Mouse (Mus musculus): Measurements from ENCODE around the gene Rbck1. TPM values are rescaled to one million over a fixed set of nuclear protein-coding genes. Genes with fewer than 3 reads are reported as not detected.
A peak's percentile ranks its signal among the peaks of the same experiment; 100 is the strongest.

Rbck1 gene
- polyA plus RNA-seq, 1 experiment from 2014 or later = 44.9 TPM

- no peak overlapping the region for H3K27ac ChIP-seq (ENCODE audit: low read depth, low read length)
- H3K36me3 ChIP-seq (ENCODE audit: control insufficient read depth, insufficient read depth) = peaks cover 42% of the 10 kb centered on the region
- no peak overlapping the region for H3K4me3 ChIP-seq (ENCODE audit: low read depth, low read length)
- H3K9me3 ChIP-seq (ENCODE audit: control insufficient read depth) = no peaks in the 10 kb centered on the region
- no peak for TF ChIP-seq CTCF (IDR thresholded peaks at IDR 0.05; ENCODE audit: low read depth)
- no peaks in the 10 kb centered on the region for H3K27me3 ChIP-seq (replicated peaks; ENCODE audit: control insufficient read depth, insufficient read depth, low read length)
- WGBS = 72% methylated on average over 3 of the region's 3 CpGs
- no peak for ATAC-seq
- H3K9ac ChIP-seq (ENCODE audit: low read depth, low read length) = no peak overlapping the region
- H3K4me2 ChIP-seq (replicated peaks; ENCODE audit: low read depth) = no peak overlapping the region
- H3K4me1 ChIP-seq (replicated peaks; ENCODE audit: control insufficient read depth, insufficient read depth, low read length) = no peaks in the 10 kb centered on the region
Observed at GRCm38 (mm10) chr2:152281407-152281806, 51.0 kb downstream of the Rbck1 start.

GRCm38 (mm10) chr2:152273639-152274038 lies 58.8 kb downstream of the Rbck1 start:
- ATAC-seq = no peak

More at GRCm38 (mm10) chr2:152273639-152274038, 58.8 kb downstream of the Rbck1 start:
- no peak overlapping the region for H3K9ac ChIP-seq (ENCODE audit: low read depth, low read length)
- no peaks in the 10 kb centered on the region for H3K4me1 ChIP-seq (replicated peaks; ENCODE audit: control insufficient read depth, insufficient read depth, low read length)
- peak; percentile 53 for TF ChIP-seq CTCF (IDR thresholded peaks at IDR 0.05; ENCODE audit: low read depth)
- 85% methylated on average over 2 of the region's 2 CpGs for WGBS
- H3K4me3 ChIP-seq (ENCODE audit: low read depth, low read length) = no peak overlapping the region
- H3K27me3 ChIP-seq (replicated peaks; ENCODE audit: control insufficient read depth, insufficient read depth, low read length) = no peaks in the 10 kb centered on the region
- H3K36me3 ChIP-seq (ENCODE audit: control insufficient read depth, insufficient read depth) = peaks cover 59% of the 10 kb centered on the region
- no peaks in the 10 kb centered on the region for H3K9me3 ChIP-seq (ENCODE audit: control insufficient read depth)
- H3K27ac ChIP-seq (ENCODE audit: low read depth, low read length) = no peak overlapping the region
- H3K4me2 ChIP-seq (replicated peaks; ENCODE audit: low read depth) = no peak overlapping the region

Other genes starting within 250 kb of the Rbck1 start
- gene Srxn1, start 227.1 kb downstream of the Rbck1 start, polyA plus RNA-seq (2015; fragmentation: Nextera tagmentation; extraction: Ambion mirVana) = 102 and 104 TPM in 2 replicates
- 3.2 and 4.5 TPM in 2 replicates for gene Tcf15, start 189.1 kb downstream of the Rbck1 start, polyA plus RNA-seq (2015; fragmentation: Nextera tagmentation; extraction: Ambion mirVana)
- 74.7 and 83.2 TPM in 2 replicates for gene Csnk2a1, start 105.8 kb downstream of the Rbck1 start, polyA plus RNA-seq (2015; fragmentation: Nextera tagmentation; extraction: Ambion mirVana)
- 35.2 and 40.3 TPM in 2 replicates for gene Tbc1d20, start 38.8 kb downstream of the Rbck1 start, polyA plus RNA-seq (2015; fragmentation: Nextera tagmentation; extraction: Ambion mirVana)
- gene Trib3, start 11.4 kb upstream of the Rbck1 start, polyA plus RNA-seq (2015; fragmentation: Nextera tagmentation; extraction: Ambion mirVana) = 2.5 and 2.9 TPM in 2 replicates
- 4.1 and 4.7 TPM in 2 replicates for gene Nrsn2, start 44.0 kb upstream of the Rbck1 start, polyA plus RNA-seq (2015; fragmentation: Nextera tagmentation; extraction: Ambion mirVana)
- 2.8 and 3.1 TPM in 2 replicates for gene Sox12, start 65.4 kb upstream of the Rbck1 start, polyA plus RNA-seq (2015; fragmentation: Nextera tagmentation; extraction: Ambion mirVana)
- 15.7 and 18.1 TPM in 2 replicates for gene Zcchc3, start 82.4 kb upstream of the Rbck1 start, polyA plus RNA-seq (2015; fragmentation: Nextera tagmentation; extraction: Ambion mirVana)
- gene 6820408C15Rik, start 82.9 kb upstream of the Rbck1 start, polyA plus RNA-seq (2015; fragmentation: Nextera tagmentation; extraction: Ambion mirVana) = 0.34 and 0.37 TPM in 2 replicates
- not detected in 2 replicates for gene Defb23, start 132.0 kb upstream of the Rbck1 start, polyA plus RNA-seq (2015; fragmentation: Nextera tagmentation; extraction: Ambion mirVana)
- not detected in 2 replicates for gene Defb20, start 144.4 kb upstream of the Rbck1 start, polyA plus RNA-seq (2015; fragmentation: Nextera tagmentation; extraction: Ambion mirVana)
- not detected in 2 replicates for gene Defb22, start 157.5 kb upstream of the Rbck1 start, polyA plus RNA-seq (2015; fragmentation: Nextera tagmentation; extraction: Ambion mirVana)
- gene Defb26, start 179.0 kb upstream of the Rbck1 start, polyA plus RNA-seq (2015; fragmentation: Nextera tagmentation; extraction: Ambion mirVana) = not detected in 2 replicates
- gene Defb28, start 185.6 kb upstream of the Rbck1 start, polyA plus RNA-seq (2015; fragmentation: Nextera tagmentation; extraction: Ambion mirVana) = not detected in 2 replicates
- not detected in 2 replicates for gene Defb29, start 207.4 kb upstream of the Rbck1 start, polyA plus RNA-seq (2015; fragmentation: Nextera tagmentation; extraction: Ambion mirVana)
- not detected in 2 replicates for gene Gm17416, start 236.7 kb upstream of the Rbck1 start, polyA plus RNA-seq (2015; fragmentation: Nextera tagmentation; extraction: Ambion mirVana)
- gene Defb21, start 240.1 kb upstream of the Rbck1 start, polyA plus RNA-seq (2015; fragmentation: Nextera tagmentation; extraction: Ambion mirVana) = not detected in 2 replicates
- gene Defb19, start 247.7 kb upstream of the Rbck1 start, polyA plus RNA-seq (2015; fragmentation: Nextera tagmentation; extraction: Ambion mirVana) = 0.35 and 0.77 TPM in 2 replicates